Mouse (Mus musculus): ENCODE measurements around the gene Ubash3b.
A peak's percentile ranks its signal among the peaks of the same experiment; 100 is the strongest.

The Ubash3b gene

GRCm38 (mm10) chr9:41098065-41098464, 63.4 kb downstream of the Ubash3b start:
- no peak for DNase-seq (ENCODE audit: low read depth, low spot score)

DNA sequence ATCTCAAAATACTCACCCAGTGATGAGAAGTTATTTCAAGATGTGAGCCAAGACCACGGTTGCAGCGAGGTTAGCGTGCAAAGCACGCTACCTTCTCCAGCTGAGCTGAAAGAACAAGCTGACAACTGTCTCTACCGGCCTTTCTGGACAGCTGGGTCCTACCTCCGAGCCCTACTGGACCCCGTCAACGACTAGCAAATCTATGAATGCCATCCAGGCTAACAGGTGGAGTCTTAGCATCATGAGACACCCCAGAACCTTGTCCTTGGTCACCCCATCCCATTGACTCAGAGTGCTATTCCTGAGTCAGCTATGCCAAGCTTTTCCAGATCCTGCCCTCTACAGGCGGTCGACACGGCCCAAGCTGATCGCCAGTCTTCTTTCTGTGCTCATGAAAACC, 69.5 kb downstream of the Ubash3b start:
- no peak for DNase-seq (ENCODE audit: low read depth, low spot score)

GRCm38 (mm10) chr9:41091187-41091586, 70.3 kb downstream of the Ubash3b start:
- DNase-seq (ENCODE audit: low read depth, low spot score), result no peak

- DNase-seq (ENCODE audit: low read depth, low spot score), result no peak
Measured at GRCm38 (mm10) chr9:41087831-41088383, 73.6 kb downstream of the Ubash3b start.

- DNase-seq (ENCODE audit: low read depth, low spot score), result no peak
Measured at GRCm38 (mm10) chr9:41084191-41084901, 77.2 kb downstream of the Ubash3b start.

- no peak for DNase-seq (ENCODE audit: low read depth, low spot score)
Measured at GRCm38 (mm10) chr9:41083386-41084055, 78.0 kb downstream of the Ubash3b start.

DNA sequence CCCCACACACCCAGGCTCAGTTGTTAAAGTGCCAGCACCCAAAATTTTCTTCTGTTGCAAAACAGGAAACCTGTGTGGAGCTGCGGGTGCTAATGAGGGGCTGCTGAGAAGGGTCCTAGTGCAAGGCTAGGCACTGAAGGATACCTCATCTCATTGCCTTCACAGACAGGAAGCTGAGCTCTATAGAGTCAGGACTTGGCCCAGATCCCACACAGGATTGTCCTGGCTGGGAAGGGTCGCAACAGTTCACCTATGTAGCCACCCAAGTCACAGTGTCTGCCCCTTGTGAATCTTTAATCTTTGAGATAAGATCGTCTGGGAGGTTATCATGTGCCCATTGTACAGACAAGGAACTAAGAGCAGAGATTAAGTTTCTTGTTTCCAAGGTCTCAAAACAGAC, 78.6 kb downstream of the Ubash3b start:
- DNase-seq (ENCODE audit: low read depth, low spot score), result no peak

- DNase-seq (ENCODE audit: low read depth, low spot score), result no peak
Measured at GRCm38 (mm10) chr9:41080877-41081276, 80.6 kb downstream of the Ubash3b start.

GRCm38 (mm10) chr9:41079428-41080155, 81.9 kb downstream of the Ubash3b start:
- no peak for DNase-seq (ENCODE audit: low read depth, low spot score)

DNA sequence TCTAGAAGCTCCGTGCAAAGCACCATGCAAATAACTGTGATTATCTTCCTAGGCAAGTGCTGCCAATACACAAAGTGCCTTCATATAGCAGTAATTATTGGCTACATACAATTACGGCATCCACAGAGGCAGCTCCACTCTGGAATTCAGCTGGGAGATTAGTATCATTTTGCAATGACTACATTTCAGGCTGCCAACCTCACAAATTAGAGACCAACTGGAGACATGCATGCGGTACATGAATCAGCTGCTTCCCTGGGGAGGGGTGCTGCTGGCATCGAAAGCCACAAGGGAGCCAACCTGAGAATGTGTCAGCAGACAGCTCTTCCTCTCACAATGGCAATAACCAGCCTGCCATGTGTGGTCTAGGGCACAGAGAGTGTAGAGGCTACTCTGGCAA, 83.3 kb downstream of the Ubash3b start:
- peak; percentile 12 for DNase-seq (ENCODE audit: low read depth, low spot score)

DNA sequence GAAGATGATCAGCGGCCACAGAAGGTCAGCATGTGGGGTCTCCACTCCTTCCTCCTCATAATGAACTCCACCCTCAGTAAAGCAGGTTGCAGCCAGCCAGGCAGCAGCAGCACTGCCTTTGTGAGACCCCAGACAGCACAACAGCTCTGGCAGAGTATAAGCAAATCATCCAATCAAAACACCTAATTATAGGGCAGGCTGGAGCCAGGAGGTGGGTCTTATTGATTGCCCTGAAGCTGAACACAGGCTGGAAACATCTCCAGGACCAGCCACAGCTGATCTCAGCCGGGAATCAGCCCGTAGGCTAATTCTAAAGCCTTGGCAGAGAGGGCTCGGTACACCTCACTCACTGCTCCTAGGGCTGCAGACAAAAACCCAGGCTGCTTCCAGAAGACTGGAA, 85.3 kb downstream of the Ubash3b start:
- no peak for DNase-seq (ENCODE audit: low read depth, low spot score)

GRCm38 (mm10) chr9:41075528-41075927, 86.0 kb downstream of the Ubash3b start:
- no peak for DNase-seq (ENCODE audit: low read depth, low spot score)

GRCm38 (mm10) chr9:41073196-41074009, 88.1 kb downstream of the Ubash3b start:
- DNase-seq (ENCODE audit: low read depth, low spot score), result no peak

GRCm38 (mm10) chr9:41072786-41073185, 88.7 kb downstream of the Ubash3b start:
- no peak for DNase-seq (ENCODE audit: low read depth, low spot score)

DNA sequence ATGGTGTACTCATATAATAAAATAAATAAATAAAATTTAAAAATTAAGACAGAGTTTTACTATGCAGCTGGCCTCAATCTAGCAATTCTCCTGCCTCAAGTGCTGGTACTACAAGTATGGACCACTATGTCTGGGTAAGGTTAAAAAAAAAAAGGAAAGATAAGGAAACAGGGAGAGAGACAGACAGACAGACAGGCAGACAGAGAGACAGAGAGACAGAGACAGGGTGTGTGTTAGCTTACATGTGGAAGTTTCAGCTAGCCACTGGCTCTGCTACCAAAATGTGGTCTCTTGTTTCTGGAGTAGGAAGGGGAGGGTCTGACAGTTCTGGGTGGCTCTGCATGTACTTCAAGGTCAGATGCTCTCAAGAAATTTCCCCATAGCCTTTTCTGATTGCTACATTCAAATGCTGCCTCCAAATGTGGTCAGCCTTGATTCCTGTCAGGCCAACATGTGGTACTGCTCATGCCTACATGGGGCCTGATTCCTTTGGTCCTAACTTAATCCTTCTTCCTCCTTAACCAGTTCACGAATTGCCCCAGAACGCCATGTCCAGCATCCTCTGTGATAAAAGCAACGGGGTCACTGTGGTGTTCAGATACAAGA, 89.5 kb downstream of the Ubash3b start:
- no peak for DNase-seq (ENCODE audit: low read depth, low spot score)

DNA sequence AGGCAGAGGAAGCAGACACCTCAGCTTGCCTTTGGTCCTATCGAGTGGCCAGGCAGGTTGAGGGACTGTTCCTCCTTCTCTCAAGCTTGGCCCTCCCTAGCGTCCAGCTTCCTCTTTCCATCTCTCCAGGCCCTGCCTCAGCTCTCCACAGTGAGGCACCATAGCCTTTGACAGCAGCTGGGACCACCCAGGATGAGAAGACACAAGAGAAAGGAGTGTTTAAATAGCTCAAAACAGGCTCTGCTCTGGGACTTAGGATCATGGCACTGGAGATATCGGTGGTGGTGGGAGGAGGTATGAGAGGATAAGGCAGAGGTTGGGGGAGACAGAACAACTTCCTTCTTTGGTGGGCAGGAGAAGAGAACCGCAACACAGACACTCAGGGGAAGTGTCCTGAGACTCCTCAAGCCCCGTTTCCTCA, 90.7 kb downstream of the Ubash3b start:
- no peak for DNase-seq (ENCODE audit: low read depth, low spot score)

DNA sequence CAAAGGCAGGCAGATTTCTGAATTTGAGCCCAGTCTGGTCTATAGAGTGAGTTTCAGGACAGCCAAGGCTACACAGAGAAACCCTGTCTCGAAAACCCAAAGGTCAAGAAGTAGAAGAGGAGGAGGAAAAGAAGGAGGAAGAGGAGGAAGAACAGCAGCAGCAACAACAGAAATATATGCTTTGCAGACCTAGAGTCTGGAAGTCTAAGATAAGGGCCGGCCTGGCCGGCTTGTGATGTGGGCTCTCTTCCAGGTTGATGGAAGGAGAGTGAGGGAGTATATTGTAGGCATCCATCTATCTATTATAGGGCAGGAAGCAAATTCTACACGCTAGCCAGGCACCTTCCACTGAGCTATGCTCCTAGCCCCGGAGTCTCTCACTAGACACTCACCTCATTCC, 92.0 kb downstream of the Ubash3b start:
- DNase-seq (ENCODE audit: low read depth, low spot score), result no peak

GRCm38 (mm10) chr9:41061446-41061845, 100.1 kb downstream of the Ubash3b start:
- no peak for DNase-seq (ENCODE audit: low read depth, low spot score)

GRCm38 (mm10) chr9:41060617-41061016, 100.9 kb downstream of the Ubash3b start:
- no peak for DNase-seq (ENCODE audit: low read depth, low spot score)

- DNase-seq (ENCODE audit: low read depth, low spot score), result no peak
Measured at GRCm38 (mm10) chr9:41058765-41059535, 102.5 kb downstream of the Ubash3b start.

All from 3T3-L1 (cell line).